Mouse (Mus musculus) liver, embryonic 14.5 days (tissue): ENCODE measurements at regions not wholly inside any gene's neighbourhood (a gene's known extent, or its start where the extent isn't known, plus 50 kb on each side); places are given as distances from the start of the nearest gene placed in this dataset.

ENCODE experiments used
- ATAC-seq: fragments of 200-750 bp; cut with Nextera tagmentation; 2 replicates; pipeline ENCODE4 v1.8.0; 2017; ENCODE audit warnings: moderate number of reproducible peaks, mild to moderate bottlenecking, moderate library complexity; ENCODE audit not compliant: insufficient read depth
- DNase-seq, 3 experiments: peaks; one replicate each; pipeline ENCODE4 v3.0.0-alpha.2; 2012 to 2013; ENCODE audit warnings: low read depth in 3 of 3, low spot score in 3 of 3
- H3K27ac ChIP-seq: fragments of 300-500 bp; sonication (generic); 2 replicates; pipeline ENCODE4 v1.5.1; 2014; ENCODE audit warnings: moderate library complexity, mild to moderate bottlenecking, control low read depth, inconsistent platforms
- H3K27me3 ChIP-seq: fragments of 300-500 bp; sonication (generic); 2 replicates; pipeline ENCODE4 v1.6.1; 2014; ENCODE audit warnings: mild to moderate bottlenecking, low read length, moderate library complexity; ENCODE audit not compliant: control insufficient read depth, insufficient read depth
- H3K36me3 ChIP-seq: fragments of 300-500 bp; sonication (generic); replicated peaks from 2 replicates; pipeline ENCODE4 v1.6.1; 2014; ENCODE audit warnings: low read depth; ENCODE audit not compliant: control insufficient read depth, insufficient read depth
- H3K4me1 ChIP-seq, 2 experiments: fragments of 200-500 bp in 1 of 2; fragments of 300-500 bp in 1 of 2; sonication (generic) in 1 of 2; replicated peaks; 2 replicates each; pipeline ENCODE4 v1.6.1; 2012 to 2014; ENCODE audit warnings: antibody characterized with exemption in 1 of 2, inconsistent platforms in 1 of 2, low read length in 1 of 2; ENCODE audit not compliant: control insufficient read depth in 2 of 2, insufficient read depth in 2 of 2
- H3K4me2 ChIP-seq: fragments of 300-500 bp; sonication (generic); 2 replicates; pipeline ENCODE4 v1.6.1; 2014; ENCODE audit warnings: low read depth, mild to moderate bottlenecking, control low read depth, moderate library complexity
- H3K4me3 ChIP-seq, 2 experiments: fragments of 200-500 bp in 1 of 2; fragments of 300-500 bp in 1 of 2; sonication (generic) in 1 of 2; 2 replicates each; pipeline ENCODE4 v1.5.1; 2012 to 2014; ENCODE audit warnings: low read depth in 2 of 2, low read length in 2 of 2, mild to moderate bottlenecking in 2 of 2, control low read depth in 1 of 2, inconsistent platforms in 1 of 2, moderate library complexity in 1 of 2; ENCODE audit not compliant: insufficient read depth in 1 of 2
- H3K9ac ChIP-seq: fragments of 300-500 bp; sonication (generic); replicated peaks from 2 replicates; pipeline ENCODE4 v1.6.1; 2014; ENCODE audit warnings: mild to moderate bottlenecking, control low read depth, moderate library complexity
- H3K9me3 ChIP-seq: fragments of 300-500 bp; sonication (generic); 2 replicates; pipeline ENCODE4 v1.6.1; 2016; ENCODE audit warnings: low read length, mixed read lengths; ENCODE audit not compliant: control insufficient read depth
- CTCF ChIP-seq: IDR thresholded peaks from 2 replicates; pipeline ENCODE4 v1.5.1; 2016; ENCODE audit warnings: antibody characterized with exemption, low read depth, control low read depth
- EP300 ChIP-seq: IDR thresholded peaks from 2 replicates; pipeline ENCODE4 v1.6.1; 2016; ENCODE audit warnings: antibody characterized with exemption, low read depth
- WGBS: fragments of 180-500 bp; shearing (Covaris S2); extraction: QIAGEN DNeasy Blood & Tissue Kit; methylation state at CpG from one replicate; pipeline ENCODE4 v1.1.7; 2014; ENCODE audit not compliant: insufficient replicate concordance; 5-methylcytosine and 5-hydroxymethylcytosine counted together

DNA sequence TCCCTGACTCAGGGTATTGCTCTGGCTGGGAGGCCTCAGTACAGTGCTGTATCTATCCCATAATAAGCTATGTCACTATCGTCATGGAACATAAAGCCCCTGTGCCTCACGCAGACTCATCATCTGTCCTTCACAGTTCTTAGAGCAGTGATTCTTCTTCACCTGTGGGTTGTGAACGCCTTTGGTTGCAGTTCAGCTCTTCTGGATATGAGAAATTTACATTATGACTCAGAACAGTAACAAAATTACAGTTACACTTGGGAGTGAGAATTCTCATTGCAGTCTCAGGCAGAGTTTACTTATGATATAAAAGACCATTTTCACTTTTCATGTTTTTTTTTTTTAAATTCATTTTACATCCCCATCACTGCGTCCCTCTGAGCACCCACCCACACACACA is 941.4 kb downstream of the Slc4a3 start:
- no peaks in the 10 kb centered on the region for H3K36me3 ChIP-seq

DNA sequence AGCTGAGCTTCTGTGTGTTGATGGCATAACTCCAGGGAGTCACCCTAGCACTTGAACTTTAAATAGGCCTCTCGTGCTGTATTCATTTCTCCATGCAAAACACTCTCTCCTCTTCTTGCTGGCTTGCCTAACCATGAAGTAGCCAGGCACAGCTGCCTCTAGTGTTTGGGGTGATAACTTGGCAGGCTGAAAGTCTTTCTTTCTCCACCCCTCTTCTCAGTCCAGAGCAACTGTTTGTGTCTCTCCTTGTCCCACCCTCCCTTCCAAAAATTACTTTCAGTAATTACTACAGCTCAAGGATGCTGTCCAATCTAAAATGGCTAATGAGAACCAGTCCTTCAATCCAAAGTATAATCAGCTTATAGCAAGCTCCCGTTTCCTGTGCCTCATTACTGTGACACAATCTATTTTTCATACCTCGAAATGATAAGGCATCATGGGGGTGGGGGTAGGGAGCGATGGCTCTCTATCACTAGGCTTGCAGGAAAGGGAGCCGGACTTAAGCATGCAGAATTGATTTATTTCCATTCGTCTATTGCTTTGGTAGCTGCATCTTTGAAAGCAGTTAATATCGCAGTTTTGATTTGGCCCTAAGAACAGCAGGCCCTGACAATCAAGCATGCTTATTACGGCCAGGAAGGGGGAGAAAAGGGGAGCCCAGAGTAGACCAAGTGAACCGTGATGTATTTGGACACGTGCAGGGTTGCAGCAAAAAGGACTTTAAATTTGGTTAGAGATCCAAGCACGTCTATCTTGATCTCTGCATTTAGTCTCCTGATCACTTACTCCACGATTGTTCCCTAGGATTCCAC is 943.8 kb downstream of the Slc4a3 start:
- Histone ChIP-seq H3K9me3 (no peaks in the 10 kb centered on the region), H3K27ac (no peak overlapping the region), H3K4me3 (no peak overlapping the region), H3K4me1 (no peaks in the 10 kb centered on the region), H3K4me2 (no peak overlapping the region), H3K36me3 (no peaks in the 10 kb centered on the region), H3K27me3 (no peaks in the 10 kb centered on the region), H3K9ac (no peak overlapping the region)
- 56% methylated on average over 12 of the region's 12 CpGs for WGBS
- ATAC-seq (no peak), DNase-seq (no peak)
- no peak for TF ChIP-seq EP300
- no peak for TF ChIP-seq CTCF

More for the DNA sequence above, 941.4 kb downstream of the Slc4a3 start:
- Histone ChIP-seq H3K9ac (no peak overlapping the region), H3K27me3 (no peaks in the 10 kb centered on the region), H3K9me3 (no peaks in the 10 kb centered on the region), H3K27ac (no peak overlapping the region), H3K4me3 (no peak overlapping the region), H3K4me1 (no peaks in the 10 kb centered on the region), H3K4me2 (no peak overlapping the region)
- DNase-seq = no peak
- no peak for TF ChIP-seq CTCF
- TF ChIP-seq EP300 = no peak
- 68% methylated on average over 4 of the region's 4 CpGs for WGBS
- ATAC-seq = no peak

DNA sequence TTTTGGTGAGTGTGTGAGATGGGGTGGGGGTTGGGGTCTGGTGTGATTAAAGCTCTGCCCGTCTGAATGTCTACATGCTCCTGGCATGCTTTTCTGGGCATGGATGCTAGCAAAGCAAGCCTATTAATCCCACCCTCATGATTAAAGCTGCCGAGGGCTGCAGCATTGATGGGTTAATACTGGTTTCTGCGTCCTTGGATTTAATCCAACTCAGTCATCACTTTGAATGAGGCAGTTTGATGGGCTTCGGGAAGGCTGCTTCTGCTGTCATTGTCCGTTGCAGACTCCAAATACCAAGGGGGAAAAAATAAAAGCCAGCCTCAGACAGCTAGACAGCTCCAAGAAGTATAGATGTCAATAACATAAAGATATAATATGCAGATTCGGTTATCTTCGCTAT is 944.7 kb downstream of the Slc4a3 start:
- DNase-seq (no peak), ATAC-seq (no peak)
- no peaks in the 10 kb centered on the region for H3K27me3 ChIP-seq
- H3K9ac ChIP-seq = no peak overlapping the region
- no peak overlapping the region for H3K4me3 ChIP-seq
- no peaks in the 10 kb centered on the region for H3K36me3 ChIP-seq
- no peak for TF ChIP-seq EP300
- TF ChIP-seq CTCF = no peak
- no peak overlapping the region for H3K27ac ChIP-seq
- no peak overlapping the region for H3K4me2 ChIP-seq
- H3K4me1 ChIP-seq = no peaks in the 10 kb centered on the region
- no peaks in the 10 kb centered on the region for H3K9me3 ChIP-seq
- 61% methylated on average over 7 of the region's 7 CpGs for WGBS

DNA sequence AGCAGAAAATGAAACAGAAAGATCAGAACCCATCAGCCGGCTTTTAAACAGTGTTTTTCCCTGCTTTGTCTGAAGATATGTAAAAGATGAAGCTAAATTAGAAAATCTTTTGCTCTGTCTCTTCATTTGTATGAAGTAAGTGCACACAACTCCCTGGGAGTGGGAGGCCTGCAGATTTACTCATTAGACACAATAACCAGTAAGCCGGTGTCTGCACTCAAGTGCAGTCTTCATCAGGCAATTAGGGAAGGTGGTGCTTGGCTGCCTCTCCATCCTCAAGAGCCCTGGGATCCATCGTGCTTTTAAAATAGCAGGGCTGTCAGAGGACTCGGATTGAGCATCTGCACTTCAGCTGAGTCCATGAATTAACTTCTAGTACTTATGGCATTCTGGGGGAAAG is 945.1 kb downstream of the Slc4a3 start:
- Histone ChIP-seq H3K27ac (no peak overlapping the region), H3K4me3 (no peak overlapping the region), H3K9me3 (no peaks in the 10 kb centered on the region), H3K4me2 (no peak overlapping the region), H3K4me1 (no peaks in the 10 kb centered on the region), H3K9ac (no peak overlapping the region), H3K36me3 (no peaks in the 10 kb centered on the region), H3K27me3 (no peaks in the 10 kb centered on the region)
- no peak for ATAC-seq
- no peak for TF ChIP-seq EP300
- no peak for TF ChIP-seq CTCF
- no peak for DNase-seq
- 61% methylated on average over 4 of the region's 4 CpGs for WGBS

DNA sequence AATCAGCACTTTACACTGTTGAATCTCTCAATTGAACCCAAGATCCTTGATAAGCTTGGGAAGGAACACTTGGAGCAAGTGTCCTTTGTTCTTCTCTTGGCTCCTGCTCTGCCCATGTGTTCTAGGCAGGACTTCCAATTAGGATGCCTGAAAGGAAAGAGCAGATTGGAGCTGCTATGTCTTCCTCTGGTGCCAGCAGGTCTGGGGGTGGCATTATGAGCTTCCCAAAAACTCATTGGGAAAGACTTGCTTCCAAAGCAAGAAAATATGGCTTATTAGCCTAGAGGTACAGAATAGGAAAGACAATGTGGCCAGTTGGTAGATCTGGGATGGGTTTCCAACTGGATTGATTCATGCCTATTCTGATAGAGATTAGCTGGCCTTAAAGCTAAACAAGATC is 959.1 kb downstream of the Slc4a3 start:
- DNase-seq (no peak), ATAC-seq (no peak)
- no peak overlapping the region for H3K9ac ChIP-seq
- H3K36me3 ChIP-seq = no peaks in the 10 kb centered on the region
- H3K4me1 ChIP-seq = no peaks in the 10 kb centered on the region
- no peak overlapping the region for H3K27ac ChIP-seq
- H3K27me3 ChIP-seq = no peaks in the 10 kb centered on the region
- H3K9me3 ChIP-seq = no peaks in the 10 kb centered on the region
- TF ChIP-seq EP300 (no peak), CTCF (no peak)
- no peak overlapping the region for H3K4me3 ChIP-seq
- H3K4me2 ChIP-seq = no peak overlapping the region
